Mouse (Mus musculus): Measurements from ENCODE around the gene Nrxn2. TPM values are rescaled to one million over a fixed set of nuclear protein-coding genes. Genes with fewer than 3 reads are reported as not detected.
A peak's percentile ranks its signal among the peaks of the same experiment; 100 is the strongest.

Gene Nrxn2
- total RNA-seq (2021) = 10 to 100 TPM; 12.1 to 14.0 TPM
- polyA plus RNA-seq (2012; rRNA removed) = 14.3 and 18.1 TPM in 2 replicates
- long read RNA-seq, partial matches to known transcripts = 0 of 3 reads
- long read RNA-seq, other reads (novel, unspliced or antisense) = 3 of 3 reads

DNA sequence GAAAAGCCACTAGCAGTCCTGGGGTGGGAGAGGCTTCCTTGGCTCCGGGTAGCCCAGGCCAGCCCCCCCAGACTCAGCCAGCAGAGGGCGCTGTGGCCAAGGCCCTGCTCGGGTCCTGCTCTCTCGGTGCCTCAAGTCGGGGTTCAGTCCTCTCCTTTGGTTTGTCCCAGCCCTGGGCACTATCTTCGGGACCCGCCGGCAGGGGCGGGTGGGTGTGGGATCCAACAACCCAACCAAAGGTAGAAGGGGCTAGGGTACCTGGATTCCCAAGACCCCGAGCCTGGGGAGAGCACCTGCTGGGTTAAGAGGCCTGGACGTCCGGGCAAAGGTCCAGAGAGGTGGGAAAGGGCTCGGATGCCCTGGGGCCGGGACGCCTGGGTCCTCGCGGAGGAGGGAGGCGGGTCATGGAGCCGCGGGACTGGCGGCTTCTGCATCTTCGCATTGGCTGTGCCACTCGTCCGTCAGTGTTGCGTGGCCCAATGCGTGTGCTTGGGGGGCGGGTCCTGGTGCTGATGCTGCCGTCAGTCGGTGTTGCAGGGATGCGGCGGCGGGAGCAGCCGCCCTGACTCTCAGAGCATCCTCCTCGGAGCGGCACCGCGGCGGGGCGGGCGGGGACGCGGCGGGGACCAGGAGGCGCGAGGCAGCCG is at the start of gene Nrxn2:
Gene Nrxn2, plus strand, starts transcription at position 499 of the 647 bp plus-strand sequence.
- DNase-seq = peak; percentile 91

GRCm38 (mm10) chr19:6370175-6370574 is 48.4 kb upstream of the Nrxn2 start:
- DNase-seq = no peak

- no peak for DNase-seq
These were observed 46.1 kb upstream of the Nrxn2 start for GRCm38 (mm10) chr19:6372433-6372832.

GRCm38 (mm10) chr19:6373539-6374400 is 44.8 kb upstream of the Nrxn2 start:
- DNase-seq = peak; percentile 81

DNA sequence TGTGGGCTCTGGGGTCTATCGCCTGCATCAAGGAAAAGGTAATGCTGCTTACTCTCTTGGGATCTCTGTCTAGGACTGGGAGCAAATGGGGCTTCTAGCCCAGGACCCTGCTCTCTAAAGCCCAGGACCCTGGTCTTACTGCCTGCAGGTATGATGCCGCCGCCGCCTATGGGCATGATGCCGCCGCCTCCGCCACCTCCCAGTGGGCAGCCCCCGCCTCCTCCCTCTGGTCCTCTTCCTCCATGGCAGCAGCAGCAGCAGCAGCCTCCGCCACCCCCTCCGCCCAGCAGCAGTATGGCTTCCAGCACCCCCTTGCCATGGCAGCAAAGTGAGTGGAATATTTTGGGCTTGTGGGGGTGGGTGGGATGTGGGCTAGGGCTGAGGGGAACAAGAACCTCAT is 44.0 kb upstream of the Nrxn2 start:
- no peak for DNase-seq

DNA sequence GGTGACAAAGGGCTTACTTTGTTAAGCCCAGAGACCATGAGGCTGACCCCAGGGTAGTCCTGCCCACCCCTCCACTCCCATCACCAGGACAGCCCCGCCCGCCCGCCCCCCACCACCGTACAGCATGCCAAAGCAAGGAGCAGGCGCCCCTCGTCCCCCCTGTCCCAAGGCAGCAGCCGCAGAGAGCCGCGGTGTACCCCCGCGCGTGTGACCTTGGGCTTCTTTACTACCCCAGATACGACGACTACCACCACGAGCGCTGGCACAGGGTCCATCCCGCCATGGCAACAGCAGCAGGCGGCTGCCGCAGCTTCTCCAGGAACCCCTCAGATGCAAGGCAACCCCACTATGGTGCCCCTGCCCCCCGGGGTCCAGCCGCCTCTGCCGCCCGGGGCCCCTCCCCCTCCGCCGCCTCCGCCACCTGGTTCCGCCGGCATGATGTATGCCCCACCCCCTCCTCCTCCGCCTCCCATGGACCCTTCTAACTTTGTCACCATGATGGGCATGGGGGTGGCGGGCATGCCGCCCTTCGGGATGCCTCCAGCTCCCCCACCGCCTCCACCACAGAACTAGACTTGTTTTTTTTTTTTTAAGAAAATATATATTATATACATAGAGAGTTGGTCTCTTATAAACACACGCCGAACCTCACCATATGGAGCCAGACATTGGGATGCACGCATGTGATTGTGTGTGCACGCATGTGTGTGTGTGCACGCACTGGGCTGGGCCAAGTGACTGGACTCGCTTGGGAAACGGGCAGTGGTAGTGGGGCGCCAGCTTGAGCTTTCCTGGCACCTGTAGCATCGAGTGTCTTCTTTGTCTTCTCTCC is 42.9 kb upstream of the Nrxn2 start:
- peak; percentile 30 for DNase-seq

DNA sequence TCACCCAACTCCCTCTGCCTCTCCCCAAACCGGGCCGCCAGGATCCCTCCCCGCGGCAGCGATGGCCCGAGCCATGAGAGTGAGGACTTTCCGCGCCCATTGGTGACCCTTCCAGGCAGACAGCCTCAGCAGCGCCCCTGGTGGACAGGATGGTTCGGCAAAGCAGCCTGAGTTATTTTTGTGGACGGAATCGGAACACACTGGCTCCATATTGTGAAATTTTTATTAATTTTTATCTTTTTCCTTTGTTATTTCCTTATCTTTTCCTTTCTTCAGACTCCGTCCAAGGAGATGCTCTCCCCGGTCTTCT is 42.3 kb upstream of the Nrxn2 start:
- peak; percentile 56 for DNase-seq

- no peak for DNase-seq
These were observed 41.9 kb upstream of the Nrxn2 start for GRCm38 (mm10) chr19:6376643-6377042.

GRCm38 (mm10) chr19:6377327-6378040 is 41.0 kb upstream of the Nrxn2 start:
- no peak for DNase-seq

DNA sequence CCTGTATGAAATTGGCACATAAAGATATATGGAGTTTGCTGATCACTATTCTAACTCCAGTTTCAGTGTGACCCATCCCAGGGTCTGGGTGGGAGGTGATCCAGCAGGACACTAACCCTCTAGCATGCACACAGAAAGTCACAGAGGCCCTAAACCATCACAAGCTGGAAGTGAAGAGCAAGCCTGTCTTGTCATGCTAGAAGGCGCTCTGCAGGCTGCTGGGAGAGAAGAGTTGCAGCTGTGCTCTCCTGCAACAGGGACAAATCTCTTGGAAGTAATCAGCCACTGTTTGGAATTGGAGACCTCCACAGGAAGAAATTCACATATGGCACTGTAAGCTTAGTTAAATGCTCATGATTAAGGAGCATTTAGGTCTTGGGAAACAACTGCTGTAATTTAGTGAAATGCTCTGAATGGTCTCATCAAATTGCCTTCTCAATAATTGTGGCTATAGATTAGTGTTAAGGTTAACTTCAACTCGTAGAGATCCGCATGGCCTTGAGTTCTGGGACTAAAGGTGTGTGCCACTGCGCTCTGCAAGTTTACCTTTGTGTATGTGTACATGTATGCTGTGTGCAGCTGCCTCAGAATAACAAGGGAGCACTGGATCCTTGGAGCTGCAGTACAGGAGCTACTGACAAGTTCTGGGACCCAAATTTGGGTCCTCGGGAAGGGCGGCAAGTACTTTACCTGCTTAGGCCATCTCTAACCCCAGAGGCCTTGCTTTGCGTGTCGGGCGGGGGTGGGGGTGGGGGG is 37.9 kb upstream of the Nrxn2 start:
- DNase-seq = no peak

DNA sequence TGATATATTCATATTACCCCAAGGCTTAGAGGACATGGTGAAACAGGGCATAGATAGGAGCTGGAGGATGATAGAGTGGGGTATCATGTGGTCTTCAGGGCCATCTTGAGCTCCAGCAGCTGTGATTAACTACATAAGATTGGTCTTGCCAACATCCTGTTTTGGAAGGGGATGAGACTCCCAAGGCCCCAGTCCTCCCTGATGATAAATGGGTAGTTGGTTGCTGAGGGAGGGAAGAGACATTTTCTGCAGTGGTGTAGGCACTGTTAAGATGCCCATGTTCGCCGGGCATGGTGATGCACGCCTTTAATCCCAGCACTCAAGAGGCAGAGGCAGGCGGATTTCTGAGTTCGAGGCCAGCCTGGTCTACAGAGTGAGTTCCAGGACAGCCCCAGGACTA is 37.3 kb upstream of the Nrxn2 start:
- peak; percentile 49 for DNase-seq

GRCm38 (mm10) chr19:6382323-6382924 is 36.1 kb upstream of the Nrxn2 start:
- DNase-seq = no peak

- DNase-seq = no peak
These were observed 35.1 kb upstream of the Nrxn2 start for GRCm38 (mm10) chr19:6383470-6383869.

GRCm38 (mm10) chr19:6384128-6384527 is 34.4 kb upstream of the Nrxn2 start, which contains the start of gene Pygm:
Pygm (plus strand) TSS chr19:6384399.
- peak; percentile 76 for DNase-seq

DNA sequence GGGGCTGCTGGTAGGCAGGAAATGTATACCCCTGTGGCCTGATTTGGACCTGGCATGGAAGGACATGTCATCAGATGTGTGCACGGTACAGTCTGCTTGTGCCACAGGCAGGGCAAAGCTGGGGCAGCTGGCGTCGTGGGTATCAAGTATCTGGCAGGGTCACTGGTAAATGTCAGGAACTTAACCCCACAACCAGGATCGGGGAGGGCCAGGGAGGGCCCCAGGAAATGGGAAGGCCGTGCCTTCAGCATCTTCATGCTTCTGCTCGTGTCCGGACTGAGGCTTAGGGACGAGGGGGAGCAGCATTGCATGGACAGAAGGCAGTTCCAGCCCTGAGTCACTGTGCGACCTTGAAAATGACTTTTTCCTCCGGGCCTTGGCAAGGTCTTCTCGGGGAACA is 33.6 kb upstream of the Nrxn2 start:
- peak; percentile 86 for DNase-seq

DNA sequence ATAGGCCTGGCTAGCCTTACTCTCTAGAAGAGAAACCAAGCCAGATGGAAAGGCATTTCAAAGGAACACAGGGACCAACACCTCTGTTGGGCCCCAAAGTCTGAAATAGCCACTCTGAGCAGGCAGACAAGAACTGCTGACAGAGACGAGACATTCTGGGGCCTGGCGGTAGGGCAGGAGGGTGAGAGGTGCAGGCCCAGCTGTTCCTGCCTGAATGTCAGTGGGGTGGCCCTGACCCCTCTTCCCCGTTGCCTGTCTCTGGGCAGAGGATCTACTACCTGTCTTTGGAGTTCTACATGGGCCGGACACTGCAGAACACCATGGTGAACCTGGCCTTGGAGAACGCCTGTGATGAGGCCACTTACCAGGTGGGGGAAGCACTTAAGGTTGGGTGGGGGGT is 33.1 kb upstream of the Nrxn2 start:
- DNase-seq = no peak

DNA sequence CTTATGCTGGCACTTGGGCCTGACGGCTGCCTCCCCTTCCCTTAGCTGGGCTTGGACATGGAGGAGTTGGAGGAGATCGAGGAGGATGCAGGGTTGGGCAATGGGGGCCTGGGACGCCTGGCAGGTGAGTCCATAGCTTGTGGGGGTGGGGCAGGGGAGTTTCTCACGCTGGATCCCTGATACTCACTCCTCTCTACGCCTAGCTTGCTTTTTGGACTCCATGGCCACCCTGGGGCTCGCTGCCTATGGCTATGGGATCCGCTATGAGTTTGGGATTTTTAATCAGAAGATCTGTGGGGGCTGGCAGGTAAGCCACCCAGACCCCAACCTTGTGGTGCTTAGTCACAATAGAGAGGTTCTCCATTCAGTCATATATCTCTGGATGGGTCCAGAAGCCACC is 32.7 kb upstream of the Nrxn2 start:
- no peak for DNase-seq

- DNase-seq = no peak
These were observed 32.3 kb upstream of the Nrxn2 start for GRCm38 (mm10) chr19:6386234-6386633.

GRCm38 (mm10) chr19:6388006-6388405 is 30.5 kb upstream of the Nrxn2 start:
- peak; percentile 76 for DNase-seq

- DNase-seq = no peak
These were observed 28.7 kb upstream of the Nrxn2 start for GRCm38 (mm10) chr19:6389803-6390202.

DNA sequence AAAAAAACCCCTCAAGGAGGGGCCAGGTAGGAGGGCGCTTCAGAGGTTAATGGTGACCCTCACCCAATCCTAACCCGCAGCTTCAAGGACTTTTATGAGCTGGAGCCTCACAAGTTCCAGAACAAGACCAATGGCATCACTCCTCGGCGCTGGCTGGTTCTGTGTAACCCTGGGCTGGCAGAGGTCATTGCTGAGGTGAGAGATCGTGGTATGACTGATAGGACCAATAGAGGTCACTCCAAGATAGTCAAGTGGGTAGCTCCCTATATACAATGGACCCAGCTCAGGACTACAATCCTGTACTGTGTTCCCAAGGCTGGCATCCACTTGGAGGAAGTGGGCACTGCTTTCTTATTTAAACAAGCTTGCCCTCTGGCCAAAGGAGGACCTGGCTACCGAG is 28.3 kb upstream of the Nrxn2 start:
- DNase-seq = no peak
